Mouse (Mus musculus) stomach, postnatal 0 days (tissue): ENCODE measurements around the gene Bms1. TPM values are rescaled to one million over a fixed set of nuclear protein-coding genes. Genes with fewer than 3 reads are reported as not detected.
A peak's percentile ranks its signal among the peaks of the same experiment; 100 is the strongest.

Experiments used
- ATAC-seq: fragments of 200-750 bp; cut with Nextera tagmentation; 2 replicates; pipeline ENCODE4 v1.8.0; 2017; ENCODE audit not compliant: low FRiP score, low TSS enrichment
- DNase-seq: peaks from one replicate; pipeline ENCODE4 v3.0.0-alpha.2; 2016; ENCODE audit warnings: low spot score
- H3K27ac ChIP-seq: fragments of 300-500 bp; sonication (generic); replicated peaks from 2 replicates; pipeline ENCODE4 v1.5.1; 2014; ENCODE audit warnings: mild to moderate bottlenecking, control low read depth
- H3K27me3 ChIP-seq: fragments of 300-500 bp; sonication (generic); 2 replicates; pipeline ENCODE4 v1.6.1; 2014; ENCODE audit warnings: low read length; ENCODE audit not compliant: control insufficient read depth, insufficient read depth
- H3K36me3 ChIP-seq: fragments of 300-500 bp; sonication (generic); 2 replicates; pipeline ENCODE4 v1.6.1; 2014; ENCODE audit warnings: low read length, mixed read lengths; ENCODE audit not compliant: control insufficient read depth, insufficient read depth
- H3K4me1 ChIP-seq: fragments of 300-500 bp; sonication (generic); replicated peaks from 2 replicates; pipeline ENCODE4 v1.6.1; 2014; ENCODE audit warnings: antibody characterized with exemption; ENCODE audit not compliant: control insufficient read depth, insufficient read depth
- H3K4me2 ChIP-seq: fragments of 300-500 bp; sonication (generic); replicated peaks from 2 replicates; pipeline ENCODE4 v1.6.1; 2014; ENCODE audit warnings: low read depth, mild to moderate bottlenecking, control low read depth, moderate library complexity
- H3K4me3 ChIP-seq: fragments of 300-500 bp; sonication (generic); 2 replicates; pipeline ENCODE4 v1.5.1; 2014; ENCODE audit warnings: low read depth, low read length, control low read depth
- H3K9ac ChIP-seq: fragments of 300-500 bp; sonication (generic); 2 replicates; pipeline ENCODE4 v1.6.1; 2014; ENCODE audit warnings: mild to moderate bottlenecking, low read length, control low read depth, mixed read lengths
- H3K9me3 ChIP-seq: fragments of 300-500 bp; sonication (generic); 2 replicates; pipeline ENCODE4 v1.6.1; 2016; ENCODE audit warnings: low read length; ENCODE audit not compliant: control insufficient read depth
- CTCF ChIP-seq: IDR thresholded peaks from 2 replicates; pipeline ENCODE4 v1.5.1; 2016; ENCODE audit warnings: antibody characterized with exemption, low read depth, mild to moderate bottlenecking, moderate library complexity
- EP300 ChIP-seq: optimal IDR thresholded peaks from 2 replicates; pipeline ENCODE3; 2016; ENCODE audit warnings: antibody characterized with exemption
- WGBS: fragments of 180-500 bp; shearing (Covaris S2); extraction: QIAGEN DNeasy Blood & Tissue Kit; methylation state at CpG from one replicate; pipeline ENCODE4 v1.1.7; 2014; 5-methylcytosine and 5-hydroxymethylcytosine counted together
- polyA plus RNA-seq: library from polyadenylated mRNA; unstranded; fragments of >200 nt; fragmentation: Nextera tagmentation; extraction: Ambion mirVana; gene quantifications from 2 replicates; pipeline ENCODE4 v1.2.1, GENCODE M21; 2015

The Bms1 gene
- polyA plus RNA-seq, 1 experiment from 2014 or later = 11.1 TPM

DNA sequence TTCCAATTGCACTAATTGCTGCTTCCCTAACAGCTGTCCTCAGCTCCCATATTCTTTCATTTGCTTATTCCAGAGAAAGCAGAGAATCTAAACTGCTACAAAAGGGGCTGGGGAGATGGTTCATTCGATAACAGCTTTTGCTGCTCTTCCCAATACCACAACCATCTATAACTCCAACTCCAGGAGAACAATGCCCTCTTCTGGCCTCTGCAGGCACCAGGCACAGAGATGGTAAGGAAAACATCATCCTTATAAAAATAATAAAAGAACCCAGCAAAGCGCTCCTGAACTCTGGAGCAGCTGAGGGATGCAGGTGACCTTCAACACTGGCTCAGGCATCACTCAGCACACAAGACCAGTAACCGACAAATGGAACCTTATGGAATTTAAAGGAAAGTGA, 33.3 kb downstream of the Bms1 start:
- Histone ChIP-seq H3K9me3 (no peaks in the 10 kb centered on the region), H3K27me3 (no peaks in the 10 kb centered on the region), H3K27ac (no peak overlapping the region), H3K4me2 (no peak overlapping the region), H3K36me3 (0 out of 2 replicates have a peak, but pooled peaks cover 7% of the 10 kb centered on the region), H3K4me3 (no peak overlapping the region), H3K9ac (no peak overlapping the region), H3K4me1 (no peaks in the 10 kb centered on the region)
- ATAC-seq (no peak), DNase-seq (no peak)
- TF ChIP-seq EP300 (no peak), CTCF (peak; percentile 29)
- 89% methylated on average over 3 of the region's 3 CpGs for WGBS

DNA sequence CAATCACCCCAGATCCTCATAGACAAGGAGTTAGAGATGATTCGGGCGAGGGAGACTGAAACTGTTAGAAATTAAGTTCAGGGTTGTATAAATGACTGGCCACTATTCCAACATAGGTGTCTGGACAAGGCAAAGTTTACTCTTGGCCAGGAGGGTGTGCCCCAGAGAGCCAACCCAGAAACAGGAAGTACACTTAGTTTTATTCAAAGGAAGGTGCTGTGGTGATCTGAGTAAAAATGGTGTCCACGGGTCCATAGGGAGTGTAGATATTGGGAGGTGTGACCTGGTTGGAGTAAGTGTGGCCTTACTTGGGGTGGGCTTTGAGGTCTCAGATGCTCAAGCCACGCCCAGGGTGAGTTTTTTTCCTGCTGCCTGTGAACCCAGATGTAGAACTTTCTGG, 38.0 kb downstream of the Bms1 start:
- Histone ChIP-seq H3K27ac (no peak overlapping the region), H3K9ac (no peak overlapping the region), H3K4me1 (no peaks in the 10 kb centered on the region), H3K4me3 (no peak overlapping the region), H3K4me2 (no peak overlapping the region), H3K27me3 (no peaks in the 10 kb centered on the region; the same call in 1 of the 2 replicates), H3K9me3 (no peaks in the 10 kb centered on the region), H3K36me3 (0 out of 2 replicates have a peak, but pooled peaks cover 5% of the 10 kb centered on the region)
- WGBS = 77% methylated on average over 4 of the region's 4 CpGs
- TF ChIP-seq CTCF (no peak), EP300 (no peak)
- peak; percentile 65 for ATAC-seq
- DNase-seq = no peak

DNA sequence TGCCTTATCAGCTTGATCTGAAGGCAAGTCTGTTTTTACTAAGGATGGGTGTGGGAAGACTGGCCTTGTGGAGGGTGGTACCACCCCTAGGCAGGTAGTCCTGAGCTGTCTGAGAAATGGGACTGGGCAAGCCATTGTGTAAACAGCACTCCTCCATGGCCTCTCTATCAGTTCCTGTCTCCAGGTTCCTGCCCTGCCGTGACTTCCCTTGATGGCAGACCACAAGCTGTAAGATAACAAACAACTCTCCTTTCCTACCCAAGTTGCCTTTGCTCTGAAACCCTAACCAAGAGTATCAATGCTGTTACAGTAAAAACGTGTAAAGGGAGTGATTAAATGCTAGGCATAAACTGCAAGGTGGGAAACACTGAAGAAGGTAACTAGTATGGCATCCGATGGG, 38.6 kb downstream of the Bms1 start:
- DNase-seq (no peak), ATAC-seq (no peak)
- no peak overlapping the region for H3K4me3 ChIP-seq
- H3K27ac ChIP-seq = no peak overlapping the region
- no peaks in the 10 kb centered on the region; the same call in 1 of the 2 replicates for H3K27me3 ChIP-seq
- H3K4me1 ChIP-seq = no peaks in the 10 kb centered on the region
- H3K9me3 ChIP-seq = no peaks in the 10 kb centered on the region
- H3K9ac ChIP-seq = no peak overlapping the region
- TF ChIP-seq CTCF (no peak), EP300 (no peak)
- 0 out of 2 replicates have a peak, but pooled peaks cover 5% of the 10 kb centered on the region for H3K36me3 ChIP-seq
- H3K4me2 ChIP-seq = no peak overlapping the region
- 42% methylated on average over 3 of the region's 3 CpGs for WGBS

DNA sequence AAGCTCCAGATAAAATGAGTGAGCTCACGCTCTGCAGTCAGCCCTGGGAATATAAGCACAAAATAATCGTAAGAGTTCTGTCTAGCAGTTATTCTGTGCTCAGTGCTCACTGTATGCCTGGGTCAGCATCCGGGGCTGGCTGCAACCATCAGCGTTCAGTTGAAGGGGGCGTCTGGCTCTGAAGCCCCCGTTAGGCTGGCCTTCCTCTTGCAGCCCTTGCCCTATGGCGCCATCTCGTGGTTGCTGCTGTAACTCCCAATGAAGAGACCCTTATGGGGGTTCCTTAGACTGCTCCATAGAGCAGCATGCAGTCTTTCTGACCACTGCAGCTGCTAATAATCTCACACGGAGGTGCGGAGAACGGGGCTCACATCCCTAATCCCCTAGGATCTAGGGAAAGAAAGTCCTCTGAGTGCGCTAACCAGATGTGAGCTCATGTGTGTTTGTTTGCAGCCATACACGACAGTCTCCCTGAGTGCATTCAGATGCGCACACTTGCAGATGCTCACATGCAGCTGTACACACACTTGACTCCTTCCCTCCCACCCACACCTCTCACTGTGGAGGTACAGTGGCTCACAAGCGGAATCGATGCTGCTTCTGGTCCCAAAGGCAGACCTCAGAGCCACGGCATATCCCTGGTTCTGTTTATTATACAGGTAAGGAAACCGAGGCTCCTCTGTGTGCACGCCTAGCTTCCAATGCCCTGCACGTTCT, 39.7 kb downstream of the Bms1 start:
- WGBS = 29% methylated on average over 20 of the region's 20 CpGs
- peak; percentile 36 for ATAC-seq

DNA sequence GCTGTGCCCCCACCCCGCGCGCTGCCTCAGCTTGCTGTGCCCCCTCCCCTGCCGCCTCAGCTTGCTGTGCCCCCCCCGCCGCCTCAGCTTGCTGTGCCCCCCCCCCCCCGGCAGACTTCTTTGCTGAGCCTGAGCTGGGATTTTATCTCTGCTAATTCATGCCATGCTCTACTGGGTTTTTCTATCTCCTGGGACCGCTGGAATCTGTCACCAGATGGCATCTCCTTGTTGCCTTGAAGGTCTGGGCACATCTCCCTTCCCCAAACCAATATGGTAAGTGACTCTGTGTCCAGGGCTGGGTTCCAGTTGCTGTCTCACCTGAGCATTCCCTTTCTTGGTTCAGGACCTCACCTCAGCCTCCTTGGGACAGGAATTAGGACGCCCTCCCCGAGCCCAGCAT, 41.7 kb downstream of the Bms1 start:
- ATAC-seq = no peak
- no peak for DNase-seq
- 0 out of 2 replicates have a peak, but pooled peaks cover 2% of the 10 kb centered on the region for H3K36me3 ChIP-seq
- H3K27ac ChIP-seq = no peak overlapping the region
- WGBS = 61% methylated on average over 9 of the region's 10 CpGs
- no peak overlapping the region for H3K9ac ChIP-seq
- no peak overlapping the region for H3K4me2 ChIP-seq
- no peak for TF ChIP-seq CTCF
- TF ChIP-seq EP300 = no peak
- H3K4me3 ChIP-seq = no peak overlapping the region
- no peaks in the 10 kb centered on the region for H3K9me3 ChIP-seq
- H3K4me1 ChIP-seq = no peaks in the 10 kb centered on the region
- no peaks in the 10 kb centered on the region; the same call in 1 of the 2 replicates for H3K27me3 ChIP-seq

More for the DNA sequence above, 39.7 kb downstream of the Bms1 start:
- H3K27me3 ChIP-seq = no peaks in the 10 kb centered on the region; the same call in 1 of the 2 replicates
- 0 out of 2 replicates have a peak, but pooled peaks cover 5% of the 10 kb centered on the region for H3K36me3 ChIP-seq
- H3K4me1 ChIP-seq = no peaks in the 10 kb centered on the region
- H3K4me3 ChIP-seq = no peak overlapping the region
- no peak overlapping the region for H3K27ac ChIP-seq
- TF ChIP-seq CTCF = peak; percentile 91
- TF ChIP-seq EP300 = no peak
- H3K9ac ChIP-seq = no peak overlapping the region
- no peaks in the 10 kb centered on the region for H3K9me3 ChIP-seq
- peak; percentile 73 for DNase-seq
- H3K4me2 ChIP-seq = no peak overlapping the region

DNA sequence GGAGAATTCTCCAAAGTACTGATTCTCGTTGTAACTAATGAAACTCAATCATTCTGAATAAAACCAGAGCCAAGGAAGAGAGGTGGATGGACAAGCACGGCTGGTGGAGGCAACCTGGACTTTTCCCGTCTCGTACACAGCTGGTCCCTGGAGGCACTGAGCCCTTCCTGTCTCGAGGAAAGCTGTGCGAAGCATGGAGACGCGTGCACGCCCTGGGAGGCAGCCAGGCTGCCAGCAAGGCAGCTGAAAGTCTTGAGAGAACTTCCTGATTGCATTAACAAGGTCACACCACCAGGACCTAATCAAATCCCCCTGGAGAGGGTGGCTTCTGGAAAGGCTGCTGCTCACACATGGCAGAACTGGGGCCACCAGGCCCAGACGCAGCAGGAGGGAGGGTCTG, 43.3 kb downstream of the Bms1 start:
- no peaks in the 10 kb centered on the region for H3K9me3 ChIP-seq
- H3K4me2 ChIP-seq = no peak overlapping the region
- H3K27me3 ChIP-seq = no peaks in the 10 kb centered on the region; the same call in 1 of the 2 replicates
- H3K27ac ChIP-seq = no peak overlapping the region
- WGBS = 24% methylated on average over 10 of the region's 10 CpGs
- DNase-seq = no peak
- H3K4me1 ChIP-seq = no peaks in the 10 kb centered on the region
- TF ChIP-seq EP300 = no peak
- TF ChIP-seq CTCF = no peak
- no peak overlapping the region for H3K4me3 ChIP-seq
- ATAC-seq = no peak
- no peaks in the 10 kb centered on the region for H3K36me3 ChIP-seq
- no peak overlapping the region for H3K9ac ChIP-seq
